Mouse (Mus musculus) ovary, postnatal 14 days (tissue): Measurements from ENCODE around the gene Bckdhb.
"Not testable (repeated sequence)": the region's sequence is repeated elsewhere in the genome, so short reads cannot be mapped to it uniquely, and the experiment has no call there.

Source experiments
- DNase-seq: peaks from one replicate; pipeline ENCODE4 v3.0.0; 2022; ENCODE audit warnings: low spot score

Gene Bckdhb

DNA sequence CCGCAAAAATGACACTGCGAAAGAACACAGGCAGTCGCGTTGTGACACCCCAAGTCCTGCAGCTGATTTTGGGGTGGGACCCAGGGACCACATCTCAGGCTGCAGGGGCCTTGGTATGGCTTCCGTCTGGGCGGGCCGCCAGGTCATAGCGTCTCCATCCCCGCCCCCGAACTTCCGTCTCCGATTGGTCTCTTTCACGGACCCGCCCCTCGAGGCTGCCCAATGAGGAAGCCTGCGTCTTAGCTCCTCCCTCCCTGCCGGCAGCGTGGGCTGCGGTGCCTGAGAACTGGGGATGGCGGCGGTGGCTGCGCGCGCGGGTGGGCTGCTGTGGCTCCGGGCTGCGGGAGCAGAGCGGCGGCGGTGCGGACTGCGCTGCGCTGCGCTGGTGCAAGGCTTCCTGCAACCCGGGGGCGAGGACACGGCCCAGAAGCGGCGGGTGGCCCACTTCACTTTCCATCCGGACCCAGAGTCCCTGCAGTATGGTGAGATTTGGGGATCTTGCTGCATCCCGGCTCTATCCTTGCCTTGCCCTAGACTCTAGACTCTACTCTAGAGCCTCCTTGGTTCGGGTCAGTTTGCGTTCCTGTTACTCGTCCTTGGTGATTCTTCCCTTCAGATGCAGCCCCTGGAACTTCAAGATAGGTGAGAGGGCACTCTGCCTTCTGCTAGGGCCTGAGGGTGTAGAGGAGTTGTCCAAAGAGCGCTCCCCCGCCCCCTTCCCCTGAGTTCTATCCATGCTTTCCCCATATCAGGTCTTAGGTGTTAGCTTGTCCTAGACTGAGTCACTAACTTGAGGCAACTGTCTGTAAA, at the start of gene Bckdhb:
Gene Bckdhb (plus strand): TSS at position 268 of the 810 bp plus-strand sequence.
- peak; percentile 95 for DNase-seq

DNA sequence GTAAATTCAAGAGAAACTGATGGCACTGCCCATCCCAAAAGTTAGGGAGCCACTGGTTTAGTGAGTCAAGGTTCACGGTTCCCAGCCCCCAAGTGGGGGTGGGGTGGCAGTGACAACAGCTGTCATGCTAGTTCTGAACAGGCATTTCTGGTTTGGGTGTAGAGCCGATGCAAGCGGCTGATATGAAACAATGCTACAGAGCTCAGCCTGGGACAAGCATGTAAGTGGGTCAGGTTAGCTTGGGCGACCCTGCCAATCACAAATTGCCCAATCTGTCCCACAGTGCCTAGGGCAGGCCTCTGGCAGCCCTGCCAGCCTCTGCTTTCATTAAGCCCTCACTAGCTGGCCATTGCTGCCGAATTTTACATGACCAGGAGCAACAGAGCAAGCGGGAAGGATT, 42.8 kb upstream of the Bckdhb start:
- no peak for DNase-seq

DNA sequence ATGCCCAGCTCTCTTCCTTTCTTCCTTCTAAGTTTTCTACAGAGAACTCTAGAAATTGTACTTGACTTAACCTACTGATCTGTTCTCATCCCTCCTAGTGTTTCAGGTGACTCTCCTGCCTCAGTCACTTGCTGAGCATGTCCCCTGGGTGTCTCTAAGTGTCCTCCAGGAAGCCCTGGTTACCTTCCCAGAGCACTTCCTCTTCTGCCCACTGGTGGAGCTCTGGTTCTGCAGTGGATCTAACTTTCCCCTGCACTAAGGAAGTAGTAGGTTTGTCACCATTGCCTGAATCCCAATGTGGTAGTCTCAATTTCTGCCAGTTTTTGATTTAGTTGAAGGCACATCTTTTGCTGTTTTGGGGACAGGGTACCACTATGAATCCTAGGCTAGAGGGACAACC, 38.8 kb upstream of the Bckdhb start:
- no peak for DNase-seq

DNA sequence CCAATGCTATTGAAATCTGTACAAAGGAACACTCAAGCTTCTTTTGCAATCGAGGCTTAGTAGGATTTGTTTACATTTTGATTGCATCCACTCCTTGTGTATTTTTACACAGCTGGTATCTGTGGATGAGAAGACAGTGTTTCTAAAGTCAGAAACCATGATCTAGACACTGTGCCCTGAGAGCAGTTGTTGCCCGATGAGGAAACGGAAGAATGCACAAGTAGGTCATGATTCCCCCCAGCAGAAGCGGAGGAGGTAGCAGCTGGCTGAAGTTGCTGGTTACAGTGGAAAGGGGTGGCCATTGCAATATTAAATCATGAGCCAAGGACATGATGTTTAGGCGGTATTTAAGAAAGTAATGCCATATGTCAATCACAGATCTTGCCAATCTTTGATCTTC, 36.7 kb upstream of the Bckdhb start:
- no peak for DNase-seq

DNA sequence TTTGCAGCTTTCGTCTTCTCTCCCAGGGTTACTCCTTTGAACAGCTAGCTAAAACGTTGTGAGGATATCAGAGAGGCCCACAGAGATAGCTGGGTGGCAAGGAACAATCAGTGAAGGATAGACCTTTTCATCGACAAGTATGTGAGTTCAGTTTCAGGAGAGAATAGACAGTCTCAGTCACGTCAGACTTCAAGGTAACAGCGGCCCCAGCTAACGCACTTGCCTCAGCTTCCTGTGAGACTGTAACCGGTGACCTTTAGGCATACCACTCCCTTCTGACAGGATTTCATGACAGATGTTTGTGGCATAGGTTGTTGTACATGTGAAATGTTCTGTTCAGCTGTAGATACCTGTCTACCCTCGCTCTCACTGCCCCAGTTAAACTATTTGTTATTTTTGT, 31.9 kb upstream of the Bckdhb start:
- no peak for DNase-seq

DNA sequence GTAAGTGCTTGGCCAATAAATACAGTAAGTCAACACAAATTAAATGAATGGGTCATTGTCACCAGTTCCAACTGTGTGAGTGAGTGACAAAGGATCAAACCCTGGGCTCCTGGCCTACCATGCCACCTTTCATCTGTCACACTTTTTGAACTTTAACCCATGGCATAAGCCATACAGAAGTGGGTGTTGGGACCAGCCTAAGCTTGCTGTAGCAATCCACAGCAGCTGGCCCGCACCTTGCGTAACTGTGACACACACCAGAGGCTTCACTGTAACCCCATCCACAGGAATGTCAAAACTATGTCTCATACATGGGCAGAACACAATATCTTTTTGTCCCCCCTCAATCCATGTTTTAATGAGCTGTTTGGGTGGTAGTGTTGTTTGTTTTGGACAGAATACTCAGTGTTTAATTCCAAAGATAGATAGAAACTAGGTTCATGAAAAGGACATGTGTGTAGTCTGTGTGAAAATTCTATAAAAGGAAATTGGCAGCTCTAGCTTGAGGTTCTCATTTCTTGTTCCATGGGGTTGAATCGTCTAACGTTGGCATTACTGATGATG, 31.1 kb upstream of the Bckdhb start:
- no peak for DNase-seq

DNA sequence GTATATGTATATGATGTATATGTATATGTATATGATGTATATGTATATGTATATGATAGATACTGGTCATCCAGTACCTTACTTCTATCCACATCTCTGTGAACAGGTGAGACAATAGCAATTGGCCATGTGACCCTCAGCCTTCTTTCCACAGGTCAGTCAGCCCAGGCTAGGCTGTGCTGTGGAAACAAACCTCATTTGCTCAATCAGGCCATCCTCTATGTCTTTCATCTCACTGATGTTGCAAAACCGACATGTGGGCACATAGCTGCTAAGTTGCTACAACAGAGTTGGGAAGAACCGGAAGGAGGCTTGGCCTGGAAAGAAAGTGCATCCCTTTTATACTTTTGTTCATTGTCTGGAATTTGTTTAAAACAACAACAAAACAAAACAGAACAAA, 22.9 kb upstream of the Bckdhb start:
- no peak for DNase-seq

DNA sequence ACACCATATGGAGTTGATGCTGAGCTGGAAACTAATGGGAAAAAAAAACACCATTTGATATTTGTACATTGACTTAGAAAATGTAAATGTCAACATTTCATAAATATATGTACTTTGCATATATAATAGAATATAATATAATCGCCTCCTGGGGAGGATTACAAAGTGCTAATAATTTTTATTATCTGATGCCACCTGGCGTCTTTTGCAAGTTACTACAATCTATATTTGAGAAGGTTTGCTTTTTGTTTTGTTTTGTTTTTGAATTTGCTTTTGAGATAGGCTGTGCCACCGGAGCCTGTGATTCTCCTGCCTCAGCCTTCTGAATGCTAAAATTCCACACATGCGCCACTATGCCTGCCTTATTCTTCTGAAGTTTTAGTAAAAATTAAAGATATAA, 19.1 kb upstream of the Bckdhb start:
- DNase-seq, result no peak

DNA sequence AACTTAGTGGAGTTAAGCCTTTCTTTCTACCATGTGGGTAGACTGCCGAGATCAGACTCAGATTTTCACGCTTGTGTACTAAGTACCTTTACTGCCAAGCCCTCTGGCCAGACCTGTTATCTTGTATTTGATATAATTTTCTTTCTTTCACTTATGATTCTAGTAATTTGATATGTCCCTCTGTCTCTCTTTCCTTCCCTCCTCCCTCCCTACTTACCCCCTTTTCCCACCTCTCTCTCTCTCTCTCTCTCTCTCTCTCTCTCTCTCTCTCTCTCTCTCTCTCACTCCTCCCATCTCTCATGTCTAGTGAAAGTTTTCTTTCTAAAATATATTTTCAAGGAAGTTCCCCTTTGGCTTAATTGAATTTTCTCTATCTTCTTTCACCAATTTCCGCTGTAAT, 17.9 kb upstream of the Bckdhb start:
- DNase-seq, result no peak

DNA sequence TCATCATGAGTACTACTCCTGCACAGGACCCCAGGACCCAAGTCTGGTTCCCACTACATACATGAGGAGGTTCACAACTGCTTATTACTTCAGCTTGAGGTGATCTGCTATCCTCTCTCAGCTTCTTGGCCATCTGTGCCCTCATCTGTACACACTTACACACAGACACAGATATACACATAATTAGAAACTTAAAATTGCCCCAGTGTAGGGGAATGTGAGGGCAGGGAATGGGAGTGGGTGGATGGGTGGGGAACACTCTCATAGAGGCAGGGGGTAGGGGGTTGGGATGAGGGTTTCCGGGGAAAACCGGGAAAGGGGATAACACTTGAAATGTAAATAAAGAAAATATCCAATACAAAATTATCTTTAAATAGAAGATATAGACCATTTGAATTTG, 15.1 kb upstream of the Bckdhb start:
- DNase-seq, result no peak

DNA sequence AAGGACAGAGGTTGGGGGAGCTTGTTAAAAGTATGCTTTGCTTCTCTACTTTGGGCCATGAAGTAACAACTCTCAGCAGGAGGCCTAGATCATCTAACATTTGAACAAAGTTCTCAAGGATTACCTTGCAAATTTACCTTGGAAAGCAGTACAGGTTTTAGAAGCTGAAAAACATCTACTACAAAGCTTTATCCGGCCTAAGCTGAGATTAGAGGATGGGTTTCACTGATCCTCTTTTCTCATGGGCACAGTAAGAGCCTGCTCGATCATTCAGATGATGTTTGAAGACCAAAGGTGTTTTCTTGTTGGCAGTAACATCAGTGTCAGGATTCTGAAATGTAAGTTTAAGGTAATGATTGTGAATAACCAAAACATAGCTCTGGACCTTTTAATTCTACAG, 14.0 kb upstream of the Bckdhb start:
- no peak for DNase-seq

DNA sequence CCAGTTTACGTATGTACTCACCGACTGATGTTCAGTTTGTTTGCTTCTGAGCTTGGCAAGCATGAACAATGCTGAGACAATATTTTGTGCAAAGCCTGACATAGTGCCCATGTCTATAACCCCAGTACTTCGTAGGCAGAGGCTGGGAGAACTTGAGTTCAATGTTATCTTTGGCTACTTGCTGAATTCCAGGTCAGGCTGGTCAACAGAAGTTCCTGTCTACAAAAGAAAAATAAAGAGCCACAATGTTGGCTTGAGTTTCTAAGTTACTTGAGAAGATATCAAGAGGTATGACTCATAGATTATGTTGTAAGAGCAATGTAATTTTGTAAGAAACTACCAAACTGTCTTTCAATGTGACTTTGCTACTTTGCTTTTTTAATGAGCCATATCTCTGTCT, 2.9 kb upstream of the Bckdhb start:
- no peak for DNase-seq

DNA sequence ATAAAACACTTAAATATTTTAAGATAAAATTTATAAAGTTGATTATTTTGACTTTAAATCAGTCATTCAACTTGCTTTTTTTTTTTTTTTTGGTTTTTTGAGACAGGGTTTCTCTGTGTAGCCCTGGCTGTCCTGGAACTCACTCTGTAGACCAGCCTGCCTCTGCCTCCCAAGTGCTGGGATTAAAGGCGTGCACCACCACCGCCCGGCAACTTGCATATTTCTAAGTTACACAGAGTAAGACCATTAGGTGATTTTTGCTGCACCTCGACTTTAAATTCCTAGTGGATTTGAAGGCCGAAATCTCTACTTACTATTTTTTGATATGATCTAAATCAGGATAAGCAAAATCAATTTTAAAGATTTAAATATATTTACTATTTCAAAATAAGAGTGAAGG, 589 bp upstream of the Bckdhb start:
- no peak for DNase-seq

DNA sequence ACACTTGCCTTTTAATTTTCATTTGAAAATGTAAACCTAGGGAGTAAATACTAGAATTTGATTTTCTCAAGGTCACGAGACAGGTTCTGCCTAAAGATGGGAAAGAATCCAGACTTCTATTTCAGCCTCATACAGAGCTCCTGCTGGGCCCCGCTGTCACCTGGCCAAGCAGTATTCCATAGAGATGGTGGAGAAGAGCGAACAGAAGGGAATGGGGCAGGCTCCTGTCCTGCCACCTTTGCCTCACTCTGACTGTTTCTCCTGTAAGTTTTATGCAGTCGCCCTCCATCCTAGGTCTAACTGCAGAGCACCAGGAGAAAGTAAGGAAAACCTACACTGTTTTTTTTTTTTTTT, 720 bp downstream of the Bckdhb start:
- DNase-seq, result no peak

DNA sequence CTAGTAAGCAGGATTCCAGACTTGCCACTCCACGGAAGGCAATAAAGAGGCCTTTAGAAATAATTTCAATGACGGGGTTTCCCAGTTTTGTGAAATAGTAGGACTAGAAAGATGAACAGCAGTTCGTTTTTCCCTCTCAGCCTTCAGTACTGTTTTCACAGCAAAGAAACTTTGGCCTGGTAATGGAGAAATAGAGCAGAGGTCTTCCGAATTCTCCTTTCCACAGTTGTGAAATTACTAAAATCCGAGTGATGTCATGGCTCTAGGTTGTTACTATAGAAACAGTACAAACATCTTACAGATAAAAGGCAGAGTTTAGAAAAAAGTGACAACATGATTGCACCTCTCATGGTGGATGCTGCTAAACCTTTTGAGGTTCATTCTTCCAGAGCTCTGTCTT, 1.4 kb downstream of the Bckdhb start:
- DNase-seq, result no peak

DNA sequence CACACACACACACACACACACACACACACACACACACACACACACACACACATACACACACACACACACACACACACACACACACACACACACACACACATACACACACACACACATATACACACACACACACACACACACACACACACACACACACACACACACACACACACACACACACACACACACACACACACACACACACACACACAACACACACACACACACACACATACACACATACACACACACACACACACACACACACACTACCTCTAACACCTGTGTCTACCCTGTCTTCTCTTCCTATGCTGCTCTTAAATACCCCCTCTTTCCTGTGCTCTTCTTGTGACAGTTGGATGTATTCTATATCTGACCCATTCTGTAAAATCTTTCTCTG, 14.6 kb downstream of the Bckdhb start:
- DNase-seq, result not testable (repeated sequence)

DNA sequence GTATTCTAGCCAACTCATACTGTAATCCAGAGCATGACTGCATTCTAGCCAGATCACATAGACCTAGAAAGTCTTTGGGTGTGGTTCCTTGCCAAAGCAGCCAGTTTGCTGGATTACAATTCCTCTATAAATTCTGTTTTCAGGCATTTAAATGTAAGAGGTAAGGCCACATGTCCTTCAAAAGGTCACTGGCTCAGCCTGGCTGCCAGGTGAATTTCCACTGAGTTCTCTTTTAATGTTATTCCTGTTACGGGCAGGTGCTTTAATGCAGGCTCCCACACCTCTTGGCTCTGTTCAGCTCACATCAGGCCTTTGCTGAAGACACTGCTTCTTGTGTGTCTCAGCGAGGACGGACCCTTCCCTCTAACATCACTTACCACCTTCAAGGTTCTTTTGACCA, 15.1 kb downstream of the Bckdhb start:
- DNase-seq, result no peak

DNA sequence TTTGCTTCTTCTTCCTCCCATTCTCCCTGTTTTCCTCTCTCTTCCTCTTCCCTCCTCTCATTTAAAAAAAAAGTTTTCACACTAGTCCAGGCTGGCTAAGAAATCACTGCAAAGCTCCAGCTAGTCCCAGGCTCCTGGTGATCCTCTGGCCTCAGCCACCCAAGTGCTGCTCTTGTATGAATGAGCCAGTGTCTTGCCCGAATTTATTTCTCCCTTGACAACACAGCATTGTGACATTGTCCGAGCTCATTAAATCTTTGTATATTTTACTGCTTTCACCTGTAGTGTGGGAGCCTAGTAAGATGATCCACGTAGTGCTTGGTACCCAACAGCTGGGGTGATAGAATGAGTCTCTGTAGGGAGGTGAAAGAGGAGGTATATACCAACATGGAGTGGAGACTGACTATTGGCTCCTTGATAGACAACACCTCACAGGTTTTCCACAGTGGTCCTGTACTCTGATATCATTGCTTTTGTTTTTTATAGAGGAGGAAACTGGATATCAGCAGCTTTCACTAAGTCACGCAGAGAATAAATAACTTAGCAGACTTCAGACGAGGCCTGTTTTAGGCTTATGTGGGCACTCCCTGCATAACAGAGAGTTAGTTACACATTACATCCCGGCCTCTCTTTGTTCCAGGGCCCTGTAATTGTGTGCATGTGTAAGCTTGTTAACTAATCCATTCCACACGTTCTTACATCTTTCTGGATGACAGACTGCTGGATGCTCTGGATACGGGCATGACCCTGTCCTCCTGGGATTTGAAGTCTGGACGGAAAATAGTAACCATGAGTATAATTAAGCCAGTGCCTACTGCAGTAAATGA, 15.8 kb downstream of the Bckdhb start:
- DNase-seq, result no peak

DNA sequence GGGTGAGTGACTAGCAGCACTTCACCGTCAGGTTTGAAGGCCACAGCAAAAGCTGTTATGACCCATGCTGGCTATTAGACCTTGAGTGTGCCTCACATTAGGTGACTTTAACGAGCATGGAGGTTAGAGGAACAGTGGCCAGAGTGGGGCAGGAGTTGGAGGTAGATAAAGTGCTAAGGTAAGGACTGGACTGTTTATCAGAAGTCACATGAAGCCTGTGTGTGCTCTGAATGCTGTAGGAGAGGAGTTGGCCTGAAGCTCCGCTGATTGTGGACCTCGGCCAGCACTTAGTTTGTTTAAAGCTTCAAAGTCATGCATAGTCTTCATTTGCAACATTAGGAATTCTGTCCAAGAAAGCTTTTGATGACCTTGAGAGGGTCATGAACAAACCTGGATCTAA, 26.4 kb downstream of the Bckdhb start:
- DNase-seq, result no peak

DNA sequence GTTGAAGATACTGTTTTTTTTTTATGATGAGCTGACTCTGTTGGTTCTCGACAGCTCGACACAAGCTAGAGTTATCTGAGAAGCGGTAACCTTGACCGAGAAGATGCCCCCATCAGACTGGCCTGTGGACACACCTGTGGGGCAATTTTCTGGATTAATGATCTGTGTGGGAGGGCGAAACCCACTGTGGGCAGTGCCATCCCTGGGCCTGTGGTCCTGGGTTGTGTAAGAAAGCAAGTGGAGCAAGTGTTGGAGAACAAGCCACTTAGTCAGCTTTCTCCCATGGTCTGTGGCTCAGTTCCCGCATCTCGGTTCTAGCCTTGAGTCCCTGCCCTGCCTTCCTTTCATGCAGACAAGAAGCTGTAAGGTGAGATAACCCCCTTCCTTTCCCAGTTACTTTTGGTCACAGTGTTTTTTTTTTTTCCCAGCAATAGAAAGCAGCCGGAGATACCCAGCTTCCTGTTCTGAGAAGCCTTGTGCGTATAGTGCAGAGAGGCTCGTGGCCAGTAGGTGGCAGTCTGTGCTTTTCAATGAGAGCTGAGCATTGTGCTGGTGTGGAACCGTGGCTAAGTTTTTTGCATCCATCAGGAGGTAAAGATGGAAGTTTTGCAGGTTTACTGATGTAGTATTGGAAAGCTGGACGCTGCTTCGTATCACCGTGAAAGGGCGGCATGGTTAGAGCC, 31.8 kb downstream of the Bckdhb start:
- peak; percentile 68 for DNase-seq

DNA sequence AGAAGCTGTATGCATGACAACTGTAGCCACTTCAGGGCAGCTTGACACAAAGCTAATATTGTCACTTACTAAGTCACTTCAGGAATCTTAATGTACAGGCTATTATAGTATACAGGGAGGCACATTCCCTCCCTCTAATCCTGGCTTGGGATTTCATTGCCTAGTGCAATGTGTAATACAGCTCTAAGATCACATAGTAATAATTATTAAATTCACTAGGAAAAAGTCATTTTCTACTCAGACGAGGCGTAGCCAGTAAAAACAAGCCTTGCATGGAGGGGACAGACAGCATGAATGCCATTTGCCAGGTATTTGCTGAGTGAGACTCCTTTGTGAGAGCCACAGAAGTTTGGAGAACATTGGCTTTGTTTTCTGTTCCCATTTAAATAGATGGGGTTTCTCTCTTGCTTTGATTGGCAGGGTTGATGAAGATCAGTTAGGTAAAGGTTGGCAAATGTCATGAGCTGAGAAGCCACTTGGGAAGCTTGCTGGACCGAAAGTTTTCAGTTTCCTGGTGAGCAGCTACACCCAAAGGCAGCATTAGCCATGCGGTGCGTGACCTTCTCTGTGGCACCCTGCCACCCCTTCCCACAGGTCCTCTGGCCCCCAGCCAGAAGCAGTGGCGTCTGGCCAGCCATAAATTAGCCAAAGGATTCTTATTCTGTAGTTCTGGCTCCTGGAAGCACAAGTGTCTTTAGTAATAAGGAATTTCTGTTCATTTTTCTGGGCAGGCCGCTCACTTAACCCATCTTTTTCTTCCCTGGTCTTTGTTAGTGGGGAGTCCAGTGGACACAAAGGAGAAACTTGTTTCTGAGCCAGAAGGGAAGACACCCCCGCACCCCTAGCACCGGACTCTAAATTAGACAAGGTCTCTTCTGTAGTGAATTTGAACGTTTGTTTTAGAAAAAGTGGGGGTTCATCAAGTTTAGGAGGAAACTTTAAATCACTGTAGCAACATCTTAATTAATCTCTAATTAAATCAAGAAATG, 37.4 kb downstream of the Bckdhb start:
- DNase-seq, result peak; percentile 81
